Mouse (Mus musculus) urinary bladder, postnatal 14 days (tissue): ENCODE measurements around the gene Ppm1n.
A peak's percentile ranks its signal among the peaks of the same experiment; 100 is the strongest.

Experiments used
- DNase-seq: peaks from one replicate; pipeline ENCODE4 v3.0.0; 2021; ENCODE audit warnings: low spot score

The Ppm1n gene

DNA sequence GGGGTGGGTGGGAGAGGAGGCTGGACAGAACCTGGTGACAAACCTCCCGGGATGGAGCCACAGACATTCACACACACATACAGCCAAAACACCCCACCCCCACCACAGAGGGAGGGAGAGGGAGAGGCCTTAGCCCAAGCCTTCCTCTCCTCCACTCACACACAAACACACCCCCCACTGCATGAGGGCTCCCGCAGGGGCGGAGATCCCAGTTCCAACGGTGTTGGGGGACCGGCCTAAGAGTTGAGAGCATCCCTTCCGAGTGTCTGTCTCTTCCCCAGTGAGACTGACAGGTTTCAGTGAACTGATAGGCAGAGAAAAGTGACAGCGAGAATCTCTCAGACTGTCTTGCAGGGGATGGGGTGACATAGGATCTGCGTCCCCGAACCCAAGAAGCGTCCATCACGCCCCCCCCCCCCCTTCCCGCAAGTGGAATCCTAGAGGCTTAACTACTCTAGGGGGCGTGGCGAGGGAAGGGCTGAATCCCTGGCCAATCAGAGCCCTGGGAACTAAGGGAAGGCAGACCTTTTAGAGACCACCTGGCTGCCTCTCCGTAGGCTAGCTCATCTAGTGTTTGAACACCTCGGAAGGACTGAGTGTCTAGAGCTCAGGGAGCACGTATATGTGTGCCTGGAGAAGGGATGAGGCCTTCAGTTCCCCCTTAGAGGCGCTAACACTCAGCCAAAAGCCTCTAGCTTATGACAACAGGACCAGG is 28.0 kb upstream of the Ppm1n start:
- DNase-seq, result peak; percentile 83

DNA sequence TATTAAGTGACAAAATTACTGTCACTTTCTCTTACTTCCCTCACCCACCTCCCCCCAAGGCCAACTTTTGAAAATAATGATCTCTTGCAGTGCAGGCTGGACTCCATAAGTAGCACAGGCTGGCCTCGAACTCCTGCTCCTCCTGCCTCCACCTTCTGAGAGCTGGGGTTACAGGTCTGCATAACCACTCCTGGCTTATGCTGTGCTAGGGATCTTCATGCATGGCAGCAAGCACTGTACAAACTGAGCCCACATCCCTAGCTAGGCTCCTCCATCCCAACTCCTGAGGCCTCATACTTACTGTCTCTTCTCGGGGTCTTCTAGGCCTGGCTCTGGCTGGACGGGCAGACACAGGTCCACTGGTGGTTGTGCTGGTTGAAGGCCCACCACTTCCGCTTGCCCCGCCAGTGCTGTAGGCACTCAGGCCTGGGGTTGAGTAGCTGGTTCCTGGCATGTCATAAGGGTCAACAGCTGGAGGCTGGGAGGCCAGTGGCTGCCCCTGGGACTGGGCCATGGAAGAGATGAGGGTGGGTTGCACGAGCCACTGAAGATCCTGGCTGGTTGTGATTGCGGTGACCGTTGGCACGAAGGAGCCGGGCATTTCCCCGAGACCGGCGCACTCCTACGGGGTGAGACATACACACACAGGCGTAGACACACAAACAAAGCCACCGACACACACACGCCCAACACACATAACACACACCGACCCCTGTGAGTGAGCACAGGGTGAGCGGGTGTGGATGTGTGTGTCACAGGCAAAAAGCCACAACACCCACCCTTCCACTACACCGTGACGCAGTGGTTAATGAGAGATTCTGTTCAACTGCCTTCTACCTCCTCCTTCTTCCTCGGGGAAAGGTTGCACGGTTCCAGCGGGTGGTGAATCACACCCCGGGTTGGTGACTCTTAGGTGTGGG is 27.2 kb upstream of the Ppm1n start:
- DNase-seq, result no peak

- no peak for DNase-seq
Observed at GRCm38 (mm10) chr7:19305796-19306765, 26.2 kb upstream of the Ppm1n start.

DNA sequence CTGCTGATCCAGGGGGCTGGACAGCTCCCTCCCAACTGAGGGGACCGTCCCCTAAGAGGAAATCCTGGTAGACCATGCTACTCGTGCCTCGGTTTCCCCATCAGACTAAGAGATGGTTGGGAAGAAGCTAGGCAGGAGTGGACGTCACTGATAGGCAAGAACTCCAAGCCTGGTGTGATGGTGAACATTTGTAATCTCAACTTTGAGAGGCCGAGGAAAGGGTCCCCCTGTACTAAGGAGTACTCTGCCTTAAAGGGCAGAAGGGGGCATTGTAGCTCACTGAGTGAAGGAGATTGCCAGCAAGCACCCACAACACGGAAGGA is 25.5 kb upstream of the Ppm1n start:
- no peak for DNase-seq

DNA sequence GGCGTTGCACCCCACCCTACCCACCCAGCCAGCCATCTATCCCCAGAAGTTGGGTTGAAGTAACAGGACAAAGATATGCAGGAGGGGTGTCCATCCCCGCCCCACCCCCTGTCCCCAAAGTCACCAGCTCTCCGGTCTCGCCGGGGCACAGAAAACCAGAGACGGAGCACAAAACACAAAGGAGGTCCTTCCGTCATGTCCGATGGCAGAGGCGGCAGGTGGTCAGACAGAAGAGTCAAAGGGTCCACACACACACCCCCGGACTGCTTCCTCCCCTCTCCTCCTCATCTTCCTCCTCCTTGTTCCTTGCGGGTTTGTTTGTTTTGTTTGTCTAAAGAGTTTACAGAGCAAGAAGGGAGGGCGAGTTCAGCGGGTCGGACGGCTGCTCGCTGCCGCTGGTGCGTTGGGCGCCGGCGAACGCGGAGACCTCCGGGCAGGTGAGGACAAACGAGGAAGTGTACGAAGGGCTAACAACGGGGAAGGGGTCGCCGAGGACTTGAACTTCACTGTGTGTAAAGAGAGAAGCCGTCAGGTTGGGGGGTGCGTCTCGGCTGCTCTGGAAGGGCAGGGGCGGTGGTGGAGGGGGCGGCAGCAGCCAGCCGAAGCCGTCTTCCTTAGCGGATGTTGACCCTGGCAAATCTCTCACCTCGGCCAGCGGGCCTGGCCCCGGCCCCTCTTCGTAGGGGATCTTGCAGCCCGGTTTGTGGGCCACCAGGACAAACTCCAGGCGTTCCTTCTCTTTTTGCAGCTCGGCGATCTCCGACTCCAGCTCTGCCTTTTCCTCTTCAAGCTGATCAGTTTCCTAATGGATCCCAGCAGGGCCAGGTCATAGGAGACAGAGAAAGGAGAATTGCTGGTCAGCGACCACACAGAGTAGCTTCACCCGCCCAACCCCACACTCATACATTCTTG is 24.9 kb upstream of the Ppm1n start:
- DNase-seq, result no peak

GRCm38 (mm10) chr7:19303770-19304169 is 23.9 kb upstream of the Ppm1n start:
- peak; percentile 78 for DNase-seq

GRCm38 (mm10) chr7:19303046-19303305 is 23.1 kb upstream of the Ppm1n start:
- no peak for DNase-seq

DNA sequence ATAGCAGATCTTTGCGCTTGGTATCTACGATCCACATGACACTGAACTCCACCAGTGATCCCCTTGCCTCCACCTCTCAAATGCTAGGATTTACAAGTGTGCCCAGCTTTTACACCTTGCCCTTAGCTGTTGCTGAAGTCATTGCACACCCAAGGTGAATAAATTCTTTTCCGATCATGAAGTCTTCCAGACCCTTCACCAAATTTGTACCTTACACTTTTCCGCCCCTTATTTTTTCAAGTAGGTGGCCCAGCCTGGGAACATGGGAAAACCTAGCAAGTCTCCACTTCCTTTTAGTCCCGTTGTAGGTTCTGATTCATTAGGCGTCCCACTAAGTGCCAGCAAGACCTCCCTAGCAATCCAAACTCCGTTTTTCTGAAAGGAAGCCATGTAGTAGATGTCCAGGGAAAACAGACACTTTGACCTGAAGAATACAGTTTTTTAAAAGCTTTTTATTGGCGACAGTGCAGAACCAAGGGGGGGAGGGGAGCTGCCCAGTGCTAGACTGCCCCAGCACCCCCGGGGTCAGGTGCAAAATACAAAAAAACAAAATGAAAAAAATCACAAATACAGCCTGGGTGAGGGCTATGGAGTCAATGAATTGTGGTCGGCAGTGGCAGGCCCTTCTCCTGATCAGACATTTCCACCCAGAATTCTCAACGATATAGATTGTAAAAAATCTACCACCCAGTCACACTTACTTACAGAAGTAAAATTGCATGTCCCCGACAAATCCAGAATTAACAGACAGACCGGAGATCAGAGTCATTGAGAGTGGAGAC is 22.6 kb upstream of the Ppm1n start:
- no peak for DNase-seq

- no peak for DNase-seq
Observed at GRCm38 (mm10) chr7:19301461-19302263, 21.8 kb upstream of the Ppm1n start.

GRCm38 (mm10) chr7:19300501-19301421 is 20.9 kb upstream of the Ppm1n start:
- peak; percentile 80 for DNase-seq

- DNase-seq, result peak; percentile 53
Observed at GRCm38 (mm10) chr7:19299194-19299593, 19.3 kb upstream of the Ppm1n start.

- DNase-seq, result no peak
Observed at GRCm38 (mm10) chr7:19297794-19298193, 17.9 kb upstream of the Ppm1n start.

- DNase-seq, result no peak
Observed at GRCm38 (mm10) chr7:19297034-19297433, 17.2 kb upstream of the Ppm1n start.

DNA sequence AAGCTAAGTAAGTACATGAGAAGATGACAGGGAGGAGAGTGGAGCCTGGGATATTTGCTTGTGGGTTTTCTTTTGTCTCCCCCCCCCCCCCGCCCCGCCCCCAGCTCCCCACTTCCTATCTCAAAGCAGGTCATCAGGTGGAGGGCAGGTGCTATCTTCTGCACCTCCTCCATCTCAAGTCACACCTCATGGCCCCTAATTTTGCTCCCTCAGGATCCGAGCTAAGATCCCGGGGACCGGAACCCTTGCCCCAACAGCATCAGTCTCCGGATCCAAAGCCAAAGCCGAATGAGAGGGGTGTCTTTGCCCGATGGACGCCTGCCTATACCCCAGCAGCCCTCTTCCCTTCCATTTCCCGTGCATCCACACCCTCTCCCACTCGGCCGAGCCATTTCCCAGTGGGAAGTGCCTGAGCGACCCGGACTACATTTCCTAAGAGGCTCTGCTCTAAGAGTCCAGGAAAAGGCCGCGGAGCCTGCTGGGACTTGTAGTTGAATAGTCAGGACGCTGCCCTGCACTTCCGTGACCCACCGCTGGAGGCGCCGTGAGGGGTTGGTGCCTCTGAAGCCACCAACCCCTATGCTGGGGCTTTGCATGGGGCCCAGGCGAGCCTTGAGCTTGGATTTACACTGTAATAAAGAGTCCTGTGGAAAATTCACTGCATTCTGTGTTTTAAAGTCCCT is 15.8 kb upstream of the Ppm1n start:
- peak; percentile 98 for DNase-seq

DNA sequence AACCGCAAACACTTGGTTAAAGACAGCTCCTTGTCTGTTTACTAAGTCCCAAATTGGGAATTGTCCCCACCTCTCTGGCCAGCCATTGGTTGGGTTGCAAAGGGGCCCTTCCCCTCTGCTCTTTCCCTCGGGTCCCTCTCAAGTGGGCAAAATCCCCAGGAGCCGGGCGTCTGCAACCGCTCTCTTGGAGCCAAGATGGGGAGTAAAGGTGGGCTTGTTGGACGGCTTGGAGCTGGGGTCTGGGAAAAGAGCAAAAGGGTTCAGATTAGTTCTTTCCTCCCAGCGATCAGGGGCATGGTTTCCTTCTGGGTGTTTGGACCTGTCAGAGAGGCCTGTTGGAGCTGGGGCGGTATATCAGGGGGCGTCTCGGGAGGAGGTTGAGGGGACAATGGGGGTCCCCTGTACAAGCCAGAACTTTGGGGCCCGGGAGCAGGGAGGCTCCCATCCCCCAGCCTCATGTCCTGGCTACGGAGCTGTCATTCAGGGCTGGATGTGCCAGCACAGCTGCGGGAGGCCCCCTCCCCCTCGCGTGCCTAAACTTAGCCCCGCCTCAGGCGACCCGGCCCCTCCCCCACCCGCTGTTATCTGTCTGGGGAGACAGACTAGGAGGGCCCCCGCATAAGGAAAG is 11.2 kb upstream of the Ppm1n start:
- no peak for DNase-seq

- peak; percentile 69 for DNase-seq
Observed at GRCm38 (mm10) chr7:19284763-19285162, 4.9 kb upstream of the Ppm1n start.

- no peak for DNase-seq
Observed at GRCm38 (mm10) chr7:19283406-19283804, 3.5 kb upstream of the Ppm1n start.
